Mouse (Mus musculus) left cerebral cortex, postnatal 25 days (tissue): ENCODE data around the gene Ubtd1. TPM values are rescaled to one million over a fixed set of nuclear protein-coding genes. Genes with fewer than 3 reads are reported as not detected.

ENCODE experiments used
- DNase-seq, 2 experiments: peaks; one replicate each; pipeline ENCODE4 v3.0.0; 2022; ENCODE audit warnings: low spot score in 2 of 2, mixed read lengths in 1 of 2
- intact Hi-C: fragments of 180-260 bp; cut with DNase I; formaldehyde crosslinking; loops from one replicate; pipeline ENCODE4 v1.15.1; 2025
- total RNA-seq, 2 experiments: library from RNA; stranded (reverse); gene quantifications; 2 replicates each; pipeline ENCODE4 v1.2.3; 2021

Ubtd1 gene
- total RNA-seq, 2 experiments from 2014 or later, result 10.7 to 13.6 TPM

DNA sequence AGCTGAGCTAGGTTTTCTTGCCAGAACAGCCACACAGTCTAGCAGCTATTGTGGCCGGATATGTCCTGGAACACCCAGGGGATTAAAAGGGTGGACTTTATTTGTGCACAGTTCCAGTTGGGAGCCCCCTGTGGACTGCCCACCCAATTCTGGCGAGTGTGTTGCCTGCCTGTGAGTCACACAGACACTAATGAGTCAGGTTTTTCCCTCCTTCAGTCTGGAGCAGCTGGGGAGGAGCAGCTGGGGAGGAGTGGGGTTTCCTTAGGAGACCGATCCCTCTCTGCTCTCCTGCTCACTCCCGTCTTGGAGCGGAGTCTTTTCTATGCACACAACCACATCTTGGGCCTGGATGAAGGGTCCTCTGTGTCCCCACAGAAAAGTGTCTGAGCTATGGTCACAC lies 35.3 kb downstream of the Ubtd1 start:
- peak; percentile 22 to 80 for DNase-seq
- intact Hi-C loops, result loop anchor here (2.0 kb wide), 1 partner anchor 36 kb away; the partner anchor contains the start of genes Mms19 and Ubtd1

DNA sequence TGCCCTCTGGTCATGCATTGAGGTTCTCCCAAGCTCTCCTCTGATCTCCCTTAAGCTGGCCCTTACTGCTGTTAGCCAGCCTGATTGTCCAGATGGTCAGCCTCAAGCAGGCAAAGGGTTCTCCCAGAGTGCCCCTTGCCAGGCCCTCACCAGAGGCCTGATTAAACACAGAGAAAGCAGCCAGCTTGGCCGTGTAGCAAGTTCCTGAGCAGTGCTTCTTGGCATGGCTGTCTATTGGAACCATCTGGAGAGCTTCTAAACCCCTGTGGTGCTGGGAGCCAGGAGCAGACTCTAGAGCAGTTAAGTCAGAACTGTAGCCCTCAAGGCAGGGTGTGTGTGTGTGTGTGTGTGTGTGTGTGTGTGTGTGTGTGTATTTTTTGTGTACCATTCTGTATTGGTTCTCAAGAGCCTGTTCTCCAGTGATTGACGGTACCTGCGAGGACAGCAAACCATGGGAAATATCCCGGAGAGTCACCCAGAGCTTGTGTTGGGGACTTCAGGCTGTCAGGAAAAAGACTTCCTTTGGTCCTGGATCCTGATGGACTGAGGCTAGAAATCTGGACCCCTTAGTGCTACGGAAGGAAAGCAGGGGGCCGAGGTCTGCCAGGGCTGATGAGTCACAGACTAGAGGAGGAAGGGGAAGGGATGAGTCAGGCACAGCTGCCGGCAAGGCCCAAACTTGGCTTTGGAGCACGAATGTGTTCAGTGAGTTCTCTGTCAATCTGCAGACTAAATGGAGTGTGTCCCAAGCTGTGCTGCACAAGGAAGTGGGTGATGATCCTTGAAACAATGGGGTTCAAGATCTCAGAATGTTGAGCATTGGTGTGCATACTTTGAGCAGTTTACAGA lies 36.1 kb downstream of the Ubtd1 start:
- DNase-seq, result peak; percentile 30 to 84
- intact Hi-C loops, result loop anchor here (2.0 kb wide), 1 partner anchor 37 kb away; the partner anchor contains the start of genes Mms19 and Ubtd1

DNA sequence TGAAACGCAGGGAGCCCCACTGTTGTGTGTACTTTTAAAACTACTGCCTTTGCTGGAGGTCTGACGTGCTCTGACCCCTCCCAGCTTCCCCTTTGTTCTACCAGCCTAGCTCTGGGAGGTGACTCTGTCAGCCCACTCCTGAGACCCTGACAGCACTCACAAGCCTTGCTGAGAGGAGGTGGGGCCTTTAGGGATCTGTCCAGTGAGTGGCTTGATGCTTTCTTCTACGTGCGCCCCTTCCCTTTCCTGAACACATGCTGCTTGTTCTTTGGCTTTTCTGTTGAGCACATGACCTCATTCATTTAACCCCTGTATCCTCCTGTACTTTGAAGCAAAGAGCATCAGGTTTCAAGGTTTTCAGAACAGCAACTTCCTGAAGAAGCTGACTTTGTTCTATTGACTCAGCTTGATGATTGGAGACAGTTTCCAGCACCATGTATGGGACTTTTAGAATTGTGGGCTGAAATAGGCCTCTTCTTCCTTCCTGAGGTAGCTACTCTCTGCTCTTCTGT lies 37.5 kb downstream of the Ubtd1 start:
- intact Hi-C loops, result no loop called here
- DNase-seq, result no peak

DNA sequence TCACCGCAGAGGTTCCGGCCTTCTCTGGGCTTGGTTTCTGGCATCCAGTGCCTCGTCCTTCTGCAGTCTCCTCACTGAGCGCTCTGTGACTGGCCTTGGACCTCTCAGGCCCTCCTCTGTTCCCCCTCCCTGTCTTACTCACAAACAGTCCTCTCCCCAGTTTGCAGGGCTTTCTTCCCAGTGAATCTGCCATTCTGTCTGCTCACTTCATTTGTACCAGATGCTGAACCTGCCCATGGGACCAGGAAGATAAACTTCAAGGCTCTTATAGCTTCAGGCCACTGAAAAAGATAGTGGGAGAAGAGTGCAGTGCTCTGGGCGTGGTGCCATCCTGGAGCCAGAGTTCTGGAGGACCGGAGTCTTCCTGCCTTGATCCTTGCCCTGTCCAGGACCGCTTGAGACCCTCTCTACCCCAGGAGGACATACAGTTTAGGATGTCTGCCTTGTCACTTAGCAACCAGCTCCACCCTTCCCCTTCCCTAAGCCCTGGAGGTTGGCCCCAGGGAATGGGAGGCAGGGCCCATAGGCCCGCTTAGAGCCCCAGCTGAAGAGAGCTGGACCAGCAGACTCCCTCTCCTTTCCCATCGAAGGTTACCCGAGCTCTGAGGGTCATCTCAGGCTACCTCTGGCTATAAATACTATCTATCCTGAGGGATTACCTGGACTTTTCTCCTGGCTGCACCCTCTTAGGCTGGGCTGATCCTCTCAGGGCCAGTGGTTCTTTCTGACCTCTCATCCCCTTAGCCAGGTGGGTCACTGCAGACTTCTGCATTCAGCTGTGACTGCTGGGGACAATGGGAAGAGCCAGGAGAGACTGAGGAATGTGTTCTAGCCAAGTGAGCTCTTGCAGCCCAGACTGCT lies 40.3 kb downstream of the Ubtd1 start:
- intact Hi-C loops, result loop anchor here (5.0 kb wide), 1 partner anchor 125 kb away; the partner anchor contains the start of gene Rrp12
- no peak for DNase-seq

- intact Hi-C loops, result loop anchor here (5.0 kb wide), 1 partner anchor 125 kb away; the partner anchor contains the start of gene Rrp12
- no peak for DNase-seq
Observed at GRCm38 (mm10) chr19:42022542-42022848, 40.9 kb downstream of the Ubtd1 start.

- peak; percentile 83 to 86 for DNase-seq
- intact Hi-C loops, result loop anchor here (1.0 kb wide), 1 partner anchor 44 kb away; no protein-coding TSS in a partner anchor
Observed at GRCm38 (mm10) chr19:42026158-42026557, 44.6 kb downstream of the Ubtd1 start.

- intact Hi-C loops, result loop anchor here (5.0 kb wide), 1 partner anchor 99 kb away; the partner anchor contains the start of genes Exosc1 and Zdhhc16
Observed at GRCm38 (mm10) chr19:42031112-42031511, 49.5 kb downstream of the Ubtd1 start.

GRCm38 (mm10) chr19:42033611-42034010 lies 52.0 kb downstream of the Ubtd1 start:
- no peak for DNase-seq
- intact Hi-C loops, result loop anchor here (5.0 kb wide), 1 partner anchor 101 kb away; the partner anchor contains the start of genes Exosc1 and Zdhhc16

More at GRCm38 (mm10) chr19:42031112-42031511, 49.5 kb downstream of the Ubtd1 start:
- no peak for DNase-seq

- intact Hi-C loops, result loop anchor here (5.0 kb wide), 1 partner anchor 102 kb away; the partner anchor contains the start of genes Exosc1 and Zdhhc16
- no peak for DNase-seq
Observed at GRCm38 (mm10) chr19:42034146-42034775, 52.7 kb downstream of the Ubtd1 start.

GRCm38 (mm10) chr19:42034881-42035455 lies 53.4 kb downstream of the Ubtd1 start:
- peak in 1 of 2 experiments; percentile 32 for DNase-seq
- intact Hi-C loops, result loop anchor here (1.0 to 5.0 kb wide), 4 partner anchors 34 to 132 kb away; partner anchors contain the start of genes Exosc1 and Zdhhc16

DNA sequence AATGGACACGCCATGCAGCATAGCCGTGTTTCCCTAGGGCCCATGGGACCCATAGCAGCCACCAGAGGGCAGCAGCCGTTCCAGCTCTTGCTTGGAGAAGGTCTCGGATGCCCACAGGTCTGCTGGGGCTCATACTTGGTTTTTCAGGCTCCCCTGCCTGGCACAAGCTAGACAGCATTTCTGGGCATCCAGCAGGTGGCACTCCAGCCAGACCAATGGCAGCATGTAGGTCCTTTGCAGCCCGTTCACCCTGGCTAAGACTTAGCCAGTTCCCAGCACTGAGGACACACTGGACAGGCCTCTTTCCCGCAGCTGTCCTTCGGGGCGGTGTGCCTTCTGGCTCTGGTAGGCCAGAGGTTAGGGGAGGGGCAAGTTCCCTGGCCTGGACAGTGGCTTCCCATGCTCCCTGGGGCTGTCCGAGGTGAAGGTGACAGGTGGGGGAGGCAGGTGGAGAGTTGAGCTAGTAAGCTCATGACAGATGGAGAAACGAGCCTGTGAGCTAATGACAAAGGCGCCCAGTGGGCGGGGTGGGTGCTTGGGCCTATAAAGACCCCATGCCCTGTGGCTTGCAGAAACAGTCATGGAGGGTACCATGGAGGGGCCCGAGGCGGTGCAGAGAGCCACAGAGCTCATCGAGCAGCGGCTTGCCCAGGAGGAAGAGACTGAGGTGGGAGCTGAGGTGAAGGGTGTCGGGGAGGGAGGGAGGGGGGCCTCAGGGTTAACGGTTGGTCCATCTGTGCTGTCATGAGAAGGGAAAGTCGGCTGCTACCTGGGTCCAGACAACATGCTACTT lies 54.1 kb downstream of the Ubtd1 start, which contains the start of gene Ankrd2:
Ankrd2 (plus strand) TSS at position 545 of the 793 bp plus-strand sequence.
- intact Hi-C loops, result loop anchor here (1.0 to 5.0 kb wide), 3 partner anchors 34 to 132 kb away; no protein-coding TSS in a partner anchor
- DNase-seq, result peak; percentile 73 to 80

- intact Hi-C loops, result loop anchor here (5.0 kb wide), 2 partner anchors 116 to 131 kb away; no protein-coding TSS in a partner anchor
- no peak for DNase-seq
Observed at GRCm38 (mm10) chr19:42036357-42036756, 54.8 kb downstream of the Ubtd1 start.

DNA sequence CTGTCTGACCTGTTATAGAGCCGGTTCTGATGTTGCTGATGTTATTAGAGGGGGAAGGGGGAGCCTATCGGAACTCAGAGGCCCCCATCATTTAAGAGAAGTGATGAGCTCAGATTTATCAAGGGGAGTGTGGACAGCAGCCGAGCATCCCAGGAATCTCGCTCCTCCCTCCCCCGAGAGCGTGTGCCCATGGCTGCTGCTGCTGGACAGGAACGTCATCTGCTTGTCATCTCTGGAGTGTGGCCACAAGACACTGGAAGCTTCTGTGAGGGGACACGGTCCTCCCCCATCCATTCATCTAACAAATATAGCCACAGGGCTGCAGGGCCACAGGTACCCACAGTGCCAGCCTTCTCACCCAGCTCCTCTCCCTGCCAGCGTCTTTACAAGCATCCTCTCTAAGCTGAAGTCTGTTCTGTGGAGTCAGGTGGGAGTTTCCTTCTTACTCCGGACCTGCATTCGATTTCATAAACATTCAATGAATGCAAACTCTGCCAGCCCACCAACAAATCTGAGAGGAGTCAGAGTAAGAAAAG lies 55.7 kb downstream of the Ubtd1 start:
- DNase-seq, result no peak
- intact Hi-C loops, result loop anchor here (5.0 kb wide), 2 partner anchors 115 to 130 kb away; no protein-coding TSS in a partner anchor

- DNase-seq, result no peak
- intact Hi-C loops, result loop anchor here (5.0 kb wide), 2 partner anchors 114 to 129 kb away; no protein-coding TSS in a partner anchor
Observed at GRCm38 (mm10) chr19:42038310-42038709, 56.7 kb downstream of the Ubtd1 start.

- DNase-seq, result no peak
- intact Hi-C loops, result no loop called here
Observed at GRCm38 (mm10) chr19:42043988-42044387, 62.4 kb downstream of the Ubtd1 start.

DNA sequence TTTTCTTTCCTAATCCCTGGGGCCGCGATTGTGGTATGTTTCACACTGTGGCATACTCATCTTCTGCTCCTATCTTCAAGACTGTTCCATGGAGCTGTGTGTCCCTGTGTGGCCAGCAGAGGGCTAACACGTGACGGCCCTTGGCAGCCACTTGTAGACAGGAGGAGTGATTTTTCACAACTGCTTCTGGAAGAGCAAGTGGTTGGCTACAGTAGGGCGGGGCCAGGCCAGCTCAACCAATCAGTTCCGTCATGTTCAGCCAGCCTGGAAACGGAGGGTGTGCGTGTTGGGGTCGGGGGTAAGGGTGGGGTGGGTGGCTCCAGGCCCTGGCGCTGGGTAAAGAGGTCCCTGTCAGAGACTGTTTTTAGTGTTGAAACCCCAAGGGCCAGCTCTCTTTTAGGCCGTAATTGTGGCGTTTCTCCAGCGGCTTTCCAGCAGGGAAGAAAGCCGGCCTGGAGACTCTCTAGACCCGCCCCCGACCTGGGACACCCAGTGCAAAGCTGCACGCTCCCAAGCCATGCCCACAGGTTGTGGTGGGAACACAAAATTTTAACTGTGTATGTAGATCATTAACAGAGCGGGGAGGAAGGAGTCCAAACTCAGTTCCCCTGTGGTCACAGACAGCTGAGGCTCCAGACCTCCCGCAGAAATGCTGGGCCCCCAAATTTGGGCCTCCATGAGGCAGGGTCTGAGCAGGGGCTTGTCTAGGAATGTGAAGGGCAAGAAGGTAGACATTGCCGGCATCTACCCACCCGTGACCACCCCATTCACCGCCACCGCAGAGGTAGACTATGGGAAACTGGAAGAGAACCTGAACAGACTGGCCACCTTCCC lies 63.9 kb downstream of the Ubtd1 start, which contains the start of gene Hoga1:
Hoga1 (plus strand) TSS at position 342 of the 834 bp plus-strand sequence.
- peak; percentile 39 to 56 for DNase-seq
- intact Hi-C loops, result no loop called here
